Mouse (Mus musculus) ES-Bruce4 (cell line): ENCODE data around the gene Pced1a. TPM values are rescaled to one million over a fixed set of nuclear protein-coding genes. Genes with fewer than 3 reads are reported as not detected.

ENCODE experiments used
- H3K27ac ChIP-seq: 2 replicates; pipeline ENCODE4 v1.5.1; 2012; ENCODE audit warnings: low read length, inconsistent platforms; ENCODE audit not compliant: insufficient read depth
- H3K27me3 ChIP-seq: 2 replicates; pipeline ENCODE4 v1.6.1; 2012; ENCODE audit warnings: mild to moderate bottlenecking, low read length, inconsistent platforms; ENCODE audit not compliant: control insufficient read depth, poor library complexity, insufficient read depth, severe bottlenecking
- H3K36me3 ChIP-seq: 2 replicates; pipeline ENCODE4 v1.6.1; 2012; ENCODE audit warnings: inconsistent platforms, mild to moderate bottlenecking, low read length, moderate library complexity; ENCODE audit not compliant: control insufficient read depth, poor library complexity, insufficient read depth, severe bottlenecking
- H3K4me1 ChIP-seq: one replicate; pipeline ENCODE4 v1.8.1; 2011; ENCODE audit warnings: low read length; ENCODE audit not compliant: control insufficient read depth, insufficient read depth
- H3K4me3 ChIP-seq: 2 replicates; pipeline ENCODE4 v1.5.1; 2011; ENCODE audit warnings: low read depth, mild to moderate bottlenecking, low read length
- H3K9ac ChIP-seq: 2 replicates; pipeline ENCODE4 v1.6.1; 2012; ENCODE audit warnings: low read depth, mild to moderate bottlenecking, inconsistent platforms; ENCODE audit not compliant: poor library complexity, severe bottlenecking
- H3K9me3 ChIP-seq: replicated peaks from 2 replicates; pipeline ENCODE4 v1.6.1; 2012; ENCODE audit warnings: mild to moderate bottlenecking, low read length, inconsistent platforms; ENCODE audit not compliant: control insufficient read depth, poor library complexity, insufficient read depth, severe bottlenecking
- CTCF ChIP-seq: IDR thresholded peaks from one replicate; pipeline ENCODE4 v1.8.1; 2011; ENCODE audit warnings: low read depth, low read length
- EP300 ChIP-seq: IDR thresholded peaks from 2 replicates; pipeline ENCODE4 v1.6.1; 2011; ENCODE audit warnings: low read depth, low read length; ENCODE audit not compliant: insufficient read depth
- POLR2A ChIP-seq: IDR thresholded peaks from one replicate; pipeline ENCODE4 v1.8.1; 2011; ENCODE audit warnings: low read length; ENCODE audit not compliant: insufficient read depth
- polyA plus RNA-seq: library from polyadenylated mRNA; stranded (reverse); fragments of >200 nt; gene quantifications from 2 replicates; pipeline ENCODE4 v1.2.4, GENCODE M21; 2011; ENCODE audit warnings: low read depth; ENCODE audit not compliant: missing spikeins, insufficient read depth, insufficient read length

Pced1a gene
- polyA plus RNA-seq, 1 experiment, result 16.3 TPM

DNA sequence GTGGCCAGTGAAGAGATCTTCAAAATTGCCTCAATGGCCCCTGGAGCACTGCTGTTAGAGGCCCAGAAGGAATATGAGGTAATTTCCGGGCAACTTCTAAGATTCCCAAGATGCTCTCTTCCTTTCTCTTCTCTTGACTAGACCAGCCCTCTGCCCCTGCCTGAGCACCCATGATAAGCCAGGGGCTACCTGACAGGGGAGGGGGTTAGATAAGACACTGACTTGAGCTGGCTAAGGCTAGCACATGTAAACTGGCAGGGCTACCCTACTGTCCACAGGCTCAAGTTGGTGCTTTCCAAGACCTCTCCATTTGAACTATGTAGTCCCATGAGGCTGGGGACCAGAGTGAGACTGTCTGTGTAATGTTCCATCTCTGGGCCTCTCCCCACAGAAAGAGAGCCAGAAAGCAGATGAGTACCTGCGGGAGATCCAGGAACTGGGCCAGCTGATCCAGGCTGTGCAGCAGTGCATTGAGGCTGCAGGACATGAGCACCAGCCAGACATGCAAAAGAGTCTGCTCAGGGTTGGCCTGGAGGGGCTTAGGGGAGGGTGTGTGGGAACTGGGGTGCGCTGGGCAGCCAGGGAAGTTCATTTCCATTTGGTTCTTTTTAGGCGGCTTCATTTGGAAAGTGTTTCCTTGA is 15.5 kb upstream of the Pced1a start:
- no peaks in the 10 kb centered on the region for H3K4me1 ChIP-seq
- no peaks in the 10 kb centered on the region for H3K27me3 ChIP-seq
- no peak for TF ChIP-seq CTCF
- H3K27ac ChIP-seq, result no peak overlapping the region
- H3K9me3 ChIP-seq, result no peaks in the 10 kb centered on the region
- H3K9ac ChIP-seq, result no peak overlapping the region
- no peak overlapping the region for H3K4me3 ChIP-seq
- peaks cover 38% of the 10 kb centered on the region for H3K36me3 ChIP-seq

DNA sequence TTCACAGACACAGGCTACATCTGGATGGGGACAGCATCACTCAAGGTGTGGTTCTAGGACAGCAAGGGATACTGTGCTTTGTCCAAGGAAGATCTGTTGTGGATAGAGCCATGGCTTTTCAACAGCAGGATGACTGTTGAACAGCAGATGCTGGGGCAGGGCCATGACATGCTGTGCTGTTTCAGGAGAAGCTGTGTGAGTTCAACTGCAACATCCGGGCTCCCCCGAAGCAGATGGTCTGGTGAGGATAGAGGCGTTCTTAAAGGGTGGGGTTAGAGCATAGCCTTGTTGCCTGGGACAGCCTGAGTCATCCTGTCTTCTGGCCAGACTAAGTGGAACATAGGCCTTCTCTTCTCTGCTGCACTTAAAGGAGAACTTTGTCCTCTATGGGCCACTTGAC is 14.4 kb upstream of the Pced1a start:
- Histone ChIP-seq H3K9me3 (no peaks in the 10 kb centered on the region), H3K36me3 (peaks cover 37% of the 10 kb centered on the region), H3K9ac (no peak overlapping the region), H3K4me1 (no peaks in the 10 kb centered on the region), H3K27ac (no peak overlapping the region), H3K27me3 (no peaks in the 10 kb centered on the region), H3K4me3 (no peak overlapping the region)
- TF ChIP-seq EP300 (no peak), CTCF (no peak), POLR2A (no peak)

DNA sequence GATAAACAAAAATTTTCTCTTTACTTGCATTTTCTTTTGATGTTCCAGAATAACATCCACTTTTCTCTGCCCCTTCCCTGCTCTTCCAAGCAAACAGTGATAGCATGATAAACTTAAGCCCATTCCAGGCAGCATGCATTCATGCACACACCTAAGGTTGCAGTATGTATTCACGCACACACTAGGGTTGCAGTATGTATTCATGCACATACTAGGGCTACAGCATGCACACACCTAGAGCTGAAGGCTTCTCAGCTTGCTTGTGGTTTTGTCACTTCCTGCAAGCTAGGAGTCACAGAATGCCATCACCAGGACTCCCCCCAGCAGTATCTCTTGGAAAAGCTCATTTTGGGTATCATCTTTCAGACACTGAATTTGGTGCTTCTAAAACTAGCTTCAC is 12.3 kb upstream of the Pced1a start:
- Histone ChIP-seq H3K4me3 (no peak overlapping the region), H3K9me3 (no peaks in the 10 kb centered on the region), H3K4me1 (no peaks in the 10 kb centered on the region), H3K27me3 (no peaks in the 10 kb centered on the region), H3K27ac (no peak overlapping the region), H3K9ac (no peak overlapping the region), H3K36me3 (peaks cover 26% of the 10 kb centered on the region)
- TF ChIP-seq CTCF (no peak), EP300 (no peak), POLR2A (no peak)

GRCm38 (mm10) chr2:130433152-130433551 is 8.7 kb upstream of the Pced1a start:
- Histone ChIP-seq H3K4me1 (no peaks in the 10 kb centered on the region), H3K27ac (no peak overlapping the region), H3K27me3 (no peaks in the 10 kb centered on the region), H3K36me3 (peaks cover 3% of the 10 kb centered on the region), H3K9ac (no peak overlapping the region), H3K4me3 (no peak overlapping the region), H3K9me3 (no peaks in the 10 kb centered on the region)
- TF ChIP-seq EP300 (no peak), POLR2A (no peak), CTCF (peak; percentile 56)

GRCm38 (mm10) chr2:130432157-130432556 is 7.7 kb upstream of the Pced1a start:
- TF ChIP-seq EP300 (no peak), POLR2A (no peak), CTCF (no peak)
- Histone ChIP-seq H3K4me1 (no peaks in the 10 kb centered on the region), H3K9me3 (no peaks in the 10 kb centered on the region), H3K27me3 (no peaks in the 10 kb centered on the region), H3K4me3 (no peak overlapping the region), H3K9ac (no peak overlapping the region), H3K27ac (no peak overlapping the region), H3K36me3 (peaks cover 3% of the 10 kb centered on the region; the same call in 1 of the 2 replicates)

GRCm38 (mm10) chr2:130430484-130430883 is 6.0 kb upstream of the Pced1a start:
- no peak overlapping the region for H3K4me3 ChIP-seq
- H3K27ac ChIP-seq, result no peak overlapping the region
- H3K27me3 ChIP-seq, result no peaks in the 10 kb centered on the region
- TF ChIP-seq EP300 (no peak), POLR2A (no peak), CTCF (no peak)
- peaks cover 3% of the 10 kb centered on the region; the same call in 1 of the 2 replicates for H3K36me3 ChIP-seq
- no peaks in the 10 kb centered on the region for H3K4me1 ChIP-seq
- H3K9me3 ChIP-seq, result no peaks in the 10 kb centered on the region
- H3K9ac ChIP-seq, result no peak overlapping the region
